ENCODE assay signal across 7 mouse cellular contexts in the genomic region with DNA sequence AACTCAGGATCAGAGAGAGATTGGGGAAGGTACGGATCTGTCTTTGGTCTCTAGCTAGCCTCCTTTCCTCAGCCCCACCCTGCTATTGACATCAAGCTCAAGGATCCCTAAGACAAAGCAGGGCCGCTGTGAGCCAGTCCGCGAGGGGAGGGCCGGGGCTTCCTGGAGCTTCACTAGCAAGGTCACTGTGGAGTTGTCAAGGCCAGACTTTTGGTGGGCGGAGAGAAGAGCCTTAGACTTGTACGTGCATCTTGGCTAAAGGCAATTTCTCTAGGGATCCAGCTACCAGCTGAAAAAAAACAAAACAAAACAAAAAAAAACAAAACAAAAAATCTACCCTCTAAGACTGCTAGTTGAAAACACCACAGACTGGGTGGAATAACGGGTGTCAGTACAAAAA. TPM values are rescaled to one million over a fixed set of nuclear protein-coding genes. Genes with fewer than 3 reads are reported as not detected.
DNase-seq lines count a peak whose midpoint lies in the region; ATAC-seq and TF ChIP-seq lines count a peak whose summit lies in the region.

No protein-coding gene starts in this region.

- H3K4me2 ChIP-seq in heart, embryonic 15.5 days = peak overlapping the region; percentile 84
- H3K4me2 ChIP-seq in kidney, postnatal 0 days (ENCODE audit: low read length) = peak overlapping the region; percentile 61
- H3K4me2 ChIP-seq in neural tube, embryonic 11.5 days (ENCODE audit: low read depth) = peak overlapping the region; percentile 60

- peak overlapping the region; percentile 74 for H3K27ac ChIP-seq in heart, embryonic 15.5 days
- peak overlapping the region; percentile 90 for H3K27ac ChIP-seq in kidney, postnatal 0 days
- H3K27ac ChIP-seq in neural tube, embryonic 11.5 days (ENCODE audit: low read depth, low read length) = no peak overlapping the region

- peak; percentile 98 for DNase-seq in R1 (ENCODE audit: low read depth, low spot score)
- DNase-seq in adrenal gland, postnatal 36 days = peak; percentile 79 to 81
- DNase-seq in kidney, postnatal 0 days (ENCODE audit: low spot score) = peak; percentile 60
- DNase-seq in neural tube, embryonic 11.5 days (ENCODE audit: low spot score) = peak; percentile 28
- DNase-seq in frontal cortex, postnatal 36 days (ENCODE audit: low spot score in 2 of 2) = no peak
- DNase-seq in left cerebral cortex, adult 11 months (ENCODE audit: low spot score) = no peak

- ATAC-seq in heart, embryonic 15.5 days (replicated peaks; ENCODE audit: insufficient number of reproducible peaks, insufficient read depth, low FRiP score, low read depth) = no peak
- no peak for ATAC-seq in kidney, postnatal 0 days (replicated peaks; ENCODE audit: low FRiP score, low read depth)
- ATAC-seq in neural tube, embryonic 11.5 days (ENCODE audit: insufficient read depth, low FRiP score, low TSS enrichment) = no peak

- peak overlapping the region; percentile 59 for H3K4me3 ChIP-seq in heart, embryonic 15.5 days
- peak overlapping the region; percentile 69; the same call in 1 of the 2 replicates for H3K4me3 ChIP-seq in kidney, postnatal 0 days (replicated peaks; ENCODE audit: low read depth, low read length)
- no peak overlapping the region for H3K4me3 ChIP-seq in neural tube, embryonic 11.5 days (ENCODE audit: low read depth, low read length)

- 16% methylated on average over 8 of the region's 8 CpGs for WGBS in heart, embryonic 15.5 days
- 12% methylated on average over 8 of the region's 8 CpGs for WGBS in kidney, postnatal 0 days
- WGBS in neural tube, embryonic 11.5 days = 4% methylated on average over 8 of the region's 8 CpGs

- no peak overlapping the region for H3K9ac ChIP-seq in heart, embryonic 15.5 days
- H3K9ac ChIP-seq in kidney, postnatal 0 days (ENCODE audit: low read depth, low read length) = peak overlapping the region; percentile 75; the same call in 1 of the 2 replicates
- H3K9ac ChIP-seq in neural tube, embryonic 11.5 days (ENCODE audit: low read length) = no peak overlapping the region

- peaks cover 33% of the 10 kb centered on the region for H3K27me3 ChIP-seq in heart, embryonic 15.5 days
- no peaks in the 10 kb centered on the region for H3K27me3 ChIP-seq in kidney, postnatal 0 days (ENCODE audit: insufficient read depth, low read length)
- H3K27me3 ChIP-seq in neural tube, embryonic 11.5 days (ENCODE audit: control insufficient read depth, insufficient read depth, low read length) = peaks cover 53% of the 10 kb centered on the region

- peaks cover 18% of the 10 kb centered on the region for H3K4me1 ChIP-seq in heart, embryonic 15.5 days (replicated peaks)
- H3K4me1 ChIP-seq in kidney, postnatal 0 days (replicated peaks; ENCODE audit: insufficient read depth, low read length) = peaks cover 5% of the 10 kb centered on the region
- peaks cover 9% of the 10 kb centered on the region; the same call in 1 of the 2 replicates for H3K4me1 ChIP-seq in neural tube, embryonic 11.5 days (ENCODE audit: control insufficient read depth, insufficient read depth, low read length)

- H3K36me3 ChIP-seq in heart, embryonic 15.5 days = no peaks in the 10 kb centered on the region
- H3K36me3 ChIP-seq in kidney, postnatal 0 days (ENCODE audit: insufficient read depth, low read length) = no peaks in the 10 kb centered on the region
- H3K36me3 ChIP-seq in neural tube, embryonic 11.5 days (ENCODE audit: control insufficient read depth, insufficient read depth, low read length) = no peaks in the 10 kb centered on the region

- no peaks in the 10 kb centered on the region for H3K9me3 ChIP-seq in heart, embryonic 15.5 days (replicated peaks)
- no peaks in the 10 kb centered on the region for H3K9me3 ChIP-seq in kidney, postnatal 0 days (replicated peaks; ENCODE audit: low read length)
- H3K9me3 ChIP-seq in neural tube, embryonic 11.5 days (ENCODE audit: control insufficient read depth, low read length) = no peaks in the 10 kb centered on the region

- no peak for TF ChIP-seq CTCF in kidney, postnatal 0 days (IDR thresholded peaks at IDR 0.05; ENCODE audit: low read depth)

RNA-seq across cellular contexts. Expression of gene Pde8a, which starts 1.6 kb away (rescaled TPM):
- total RNA-seq in adrenal gland, postnatal 36 days (2021) = 10 to 100 TPM; 28.9 to 37.4 TPM
- 3.8 and 3.9 TPM in 2 replicates for polyA plus RNA-seq in heart, embryonic 15.5 days (2015; fragmentation: Nextera tagmentation; extraction: Ambion mirVana)
- 10.9 and 11.0 TPM in 2 replicates for polyA plus RNA-seq in kidney, postnatal 0 days (2015; fragmentation: Nextera tagmentation; extraction: Ambion mirVana)
- polyA plus RNA-seq in neural tube, embryonic 11.5 days (2014; fragmentation: Nextera tagmentation; extraction: Ambion mirVana) = 3.1 and 3.6 TPM in 2 replicates

Comparison
In these comparisons a context has a peak if more than half of its experiments do, and no peak if none do; other contexts are left out.
1. DNase-seq: peak in R1 (single experiment), adrenal gland, postnatal 36 days (2 of 2), kidney, postnatal 0 days (single experiment) and neural tube, embryonic 11.5 days (single experiment); none in frontal cortex, postnatal 36 days (0 of 2) and left cerebral cortex, adult 11 months (single experiment).
2. Peak in every context shown above with its lines, with median percentiles within 50 percentile points of each other: H3K4me2 ChIP-seq.